Mouse (Mus musculus): Measurements from ENCODE around the gene Mgme1. TPM values are rescaled to one million over a fixed set of nuclear protein-coding genes. Genes with fewer than 3 reads are reported as not detected.

The Mgme1 gene
- 10 to 100 TPM; 10.9 to 11.0 TPM for total RNA-seq (2021)
- long read RNA-seq, experiment 1, transcript Mgme1-201 (5 exons, 2,840 nt), result major isoform, 7 of 29 reads
- long read RNA-seq, experiment 1, partial matches to known transcripts, result 0 of 29 reads
- long read RNA-seq, experiment 1, other reads (novel, unspliced or antisense), result 19 of 29 reads
- long read RNA-seq, experiment 2, transcript Mgme1-203 (5 exons, 2,308 nt), result major isoform, 5 of 21 reads
- long read RNA-seq, experiment 2, transcript Mgme1-201 (5 exons, 2,840 nt), result major isoform, 5 of 21 reads
- long read RNA-seq, experiment 2, partial matches to known transcripts, result 1 of 21 reads
- long read RNA-seq, experiment 2, other reads (novel, unspliced or antisense), result 10 of 21 reads

- DNase-seq (ENCODE audit: low spot score), result peak; percentile 90
Observed at GRCm38 (mm10) chr2:144270507-144271420, at the start of gene Mgme1, which contains the start of gene Snx5. Gene Mgme1 (plus strand): TSS chr2:144270663. Gene Snx5 (minus strand): TSS chr2:144270906.

GRCm38 (mm10) chr2:144224351-144224750 lies 46.1 kb upstream of the Mgme1 start:
- peak; percentile 24 for DNase-seq (ENCODE audit: low spot score)

GRCm38 (mm10) chr2:144226906-144227586 lies 43.4 kb upstream of the Mgme1 start:
- DNase-seq (ENCODE audit: low spot score), result no peak

GRCm38 (mm10) chr2:144228521-144229346 lies 41.7 kb upstream of the Mgme1 start:
- DNase-seq (ENCODE audit: low spot score), result no peak

GRCm38 (mm10) chr2:144229647-144230046 lies 40.8 kb upstream of the Mgme1 start:
- DNase-seq (ENCODE audit: low spot score), result no peak

GRCm38 (mm10) chr2:144230498-144230897 lies 40.0 kb upstream of the Mgme1 start:
- no peak for DNase-seq (ENCODE audit: low spot score)

GRCm38 (mm10) chr2:144231115-144231514 lies 39.3 kb upstream of the Mgme1 start:
- no peak for DNase-seq (ENCODE audit: low spot score)

GRCm38 (mm10) chr2:144233534-144233933 lies 36.9 kb upstream of the Mgme1 start:
- no peak for DNase-seq (ENCODE audit: low spot score)

- no peak for DNase-seq (ENCODE audit: low spot score)
Observed at GRCm38 (mm10) chr2:144235776-144236175, 34.7 kb upstream of the Mgme1 start.

- no peak for DNase-seq (ENCODE audit: low spot score)
Observed at GRCm38 (mm10) chr2:144236791-144237584, 33.5 kb upstream of the Mgme1 start.

GRCm38 (mm10) chr2:144238341-144238740 lies 32.1 kb upstream of the Mgme1 start:
- DNase-seq (ENCODE audit: low spot score), result peak; percentile 81

GRCm38 (mm10) chr2:144239318-144239717 lies 31.1 kb upstream of the Mgme1 start:
- DNase-seq (ENCODE audit: low spot score), result no peak

GRCm38 (mm10) chr2:144240095-144240899 lies 30.2 kb upstream of the Mgme1 start:
- DNase-seq (ENCODE audit: low spot score), result no peak

GRCm38 (mm10) chr2:144245464-144245863 lies 25.0 kb upstream of the Mgme1 start:
- DNase-seq (ENCODE audit: low spot score), result peak; percentile 66

GRCm38 (mm10) chr2:144246270-144246669 lies 24.2 kb upstream of the Mgme1 start:
- no peak for DNase-seq (ENCODE audit: low spot score)

GRCm38 (mm10) chr2:144247337-144247978 lies 23.0 kb upstream of the Mgme1 start:
- peak; percentile 71 for DNase-seq (ENCODE audit: low spot score)

GRCm38 (mm10) chr2:144248613-144249376 lies 21.7 kb upstream of the Mgme1 start:
- DNase-seq (ENCODE audit: low spot score), result peak; percentile 48

GRCm38 (mm10) chr2:144250111-144250510 lies 20.4 kb upstream of the Mgme1 start:
- DNase-seq (ENCODE audit: low spot score), result no peak

Measured in gastrocnemius, adult 18-20 months (tissue).